Mouse (Mus musculus): ENCODE measurements around the gene Dusp22.

Gene Dusp22

DNA sequence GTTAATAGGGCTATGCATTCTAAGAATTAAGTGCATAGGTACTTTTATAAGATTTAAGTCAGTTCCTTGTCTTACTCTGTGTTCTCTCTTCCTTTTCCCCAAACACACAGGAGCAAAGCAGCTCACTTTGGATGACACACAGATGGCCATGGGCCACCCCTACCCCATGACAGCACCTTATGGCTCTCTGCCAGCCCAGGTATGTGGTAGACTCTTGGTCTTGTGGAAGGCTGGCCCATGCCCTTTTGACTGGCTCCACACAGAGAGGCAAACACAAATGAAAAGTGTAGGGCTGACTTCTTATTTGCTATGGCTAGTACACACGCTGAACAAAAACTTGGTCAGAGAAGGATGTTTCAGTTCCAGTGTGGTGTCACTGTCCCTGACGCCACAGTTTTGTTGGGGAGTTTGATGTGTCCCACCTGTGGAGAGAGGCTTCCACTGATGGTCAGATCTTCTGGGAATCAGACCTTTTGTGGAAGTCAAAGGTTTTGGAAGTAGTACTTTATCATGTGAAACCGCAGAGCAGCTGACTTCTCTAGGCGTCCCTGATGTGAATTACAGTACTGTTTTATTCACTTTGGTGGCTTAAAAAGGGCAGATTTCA is 92.9 kb downstream of the Dusp22 start:
- DNase-seq = no peak

DNA sequence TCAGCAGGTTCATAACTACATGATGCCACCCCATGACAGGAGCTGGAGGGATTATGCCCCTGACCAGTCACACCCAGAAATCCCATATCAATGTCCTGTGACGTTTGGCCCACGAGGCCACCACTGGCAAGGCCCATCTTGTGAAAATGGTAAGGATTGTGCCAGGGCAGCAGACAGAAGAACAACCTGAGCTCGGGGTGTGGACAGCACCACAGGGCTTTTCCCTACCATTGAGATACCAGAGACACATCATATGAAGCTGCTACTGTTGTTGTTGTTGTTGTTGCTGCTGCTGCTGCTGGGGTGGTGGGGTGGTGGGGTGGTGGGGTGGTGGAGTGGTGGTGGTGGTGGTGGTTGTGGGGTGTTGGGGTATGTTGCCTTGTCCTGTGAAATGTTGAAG is 93.6 kb downstream of the Dusp22 start:
- DNase-seq = no peak

DNA sequence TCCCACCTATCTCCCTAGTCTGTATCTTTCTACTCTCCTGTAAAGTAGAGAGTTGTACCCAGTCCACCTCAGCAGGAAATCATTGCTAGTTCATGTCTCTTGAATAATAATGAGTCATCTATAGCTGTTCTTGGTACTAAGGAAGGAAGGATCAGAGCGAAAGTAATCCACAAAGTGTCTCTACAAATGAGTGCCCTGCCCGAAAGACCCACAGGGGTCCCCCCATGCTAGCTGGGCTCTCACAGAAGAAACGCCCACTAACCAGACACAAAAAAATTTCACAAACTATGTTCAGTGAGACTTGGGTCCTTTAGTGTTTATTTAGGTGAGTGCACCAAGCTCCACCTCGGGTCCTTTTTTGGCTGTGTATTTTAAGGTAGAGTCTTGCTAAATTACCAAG is 94.3 kb downstream of the Dusp22 start:
- DNase-seq = no peak

DNA sequence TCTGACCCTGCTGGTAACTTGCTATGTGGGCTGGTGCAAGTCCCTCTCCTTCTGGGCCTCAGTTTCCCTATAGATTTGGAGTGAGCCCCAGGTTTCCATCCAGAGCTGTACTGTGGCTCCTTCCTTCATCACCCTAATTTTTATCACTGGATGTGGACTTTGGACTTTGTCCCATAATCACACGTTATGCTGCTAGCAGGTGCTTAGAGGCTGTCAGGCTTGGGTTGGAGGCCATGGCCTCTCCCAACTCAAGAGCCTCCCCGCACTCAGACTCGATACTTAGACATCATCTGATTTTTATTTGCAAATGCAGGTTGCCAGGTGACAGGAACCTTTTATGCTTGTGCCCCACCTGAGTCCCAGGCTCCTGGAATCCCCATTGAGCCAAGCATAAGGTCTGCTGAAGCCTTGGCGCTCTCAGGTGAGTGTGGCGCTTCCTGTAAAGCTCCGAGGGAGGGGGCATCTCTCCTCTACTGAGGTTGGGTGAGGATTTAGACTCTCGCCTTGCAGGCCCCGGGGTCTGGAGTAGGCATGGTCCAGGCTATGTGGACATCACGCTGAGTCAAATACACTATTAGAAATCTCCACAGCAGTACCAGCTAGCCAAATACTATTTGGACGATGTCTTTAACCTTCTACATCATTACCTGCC is 95.2 kb downstream of the Dusp22 start:
- no peak for DNase-seq

GRCm38 (mm10) chr13:30755577-30755976 is 95.8 kb downstream of the Dusp22 start:
- no peak for DNase-seq

GRCm38 (mm10) chr13:30755998-30756639 is 96.3 kb downstream of the Dusp22 start:
- DNase-seq = no peak

GRCm38 (mm10) chr13:30757264-30757900 is 97.6 kb downstream of the Dusp22 start:
- no peak for DNase-seq

DNA sequence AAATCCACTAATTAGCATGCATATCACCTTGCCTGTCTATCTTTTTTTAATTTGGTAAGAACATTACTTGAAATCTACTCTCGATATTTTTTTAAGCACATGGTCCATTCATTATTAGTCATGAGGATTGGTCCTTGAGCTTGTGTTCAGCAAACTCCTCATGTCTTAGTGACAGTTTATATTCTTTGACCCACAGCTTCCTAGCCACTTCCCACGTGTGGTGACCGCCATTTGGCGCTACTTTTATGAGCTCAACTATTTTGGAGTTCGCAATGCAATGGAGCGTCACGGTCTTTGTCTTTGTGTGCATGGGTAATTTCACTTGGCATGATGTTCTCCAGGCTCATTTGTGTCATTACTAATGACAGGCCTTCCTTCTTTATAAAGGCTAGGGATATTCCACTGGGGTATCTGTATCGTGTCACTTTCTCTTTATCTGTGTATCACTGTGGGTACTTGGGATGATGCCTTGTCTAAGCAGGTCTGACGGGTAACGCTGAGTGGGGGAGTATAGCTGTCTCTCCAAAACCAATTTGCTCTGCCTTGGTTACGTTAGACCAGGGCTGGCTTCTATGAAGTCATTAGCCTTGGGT is 99.1 kb downstream of the Dusp22 start:
- no peak for DNase-seq

GRCm38 (mm10) chr13:30760374-30761090 is 100.7 kb downstream of the Dusp22 start:
- no peak for DNase-seq

All from kidney, postnatal 10 days (tissue).